Mouse (Mus musculus) ovary, postnatal 14 days (tissue): Measurements from ENCODE around the gene Slc6a1.

Source experiments
- DNase-seq: peaks from one replicate; pipeline ENCODE4 v3.0.0; 2022; ENCODE audit warnings: low spot score

The Slc6a1 gene

GRCm38 (mm10) chr6:114358171-114358570 is 75.7 kb downstream of the Slc6a1 start:
- no peak for DNase-seq

- no peak for DNase-seq
Observed at GRCm38 (mm10) chr6:114362355-114362754, 79.9 kb downstream of the Slc6a1 start.

GRCm38 (mm10) chr6:114363740-114364139 is 81.3 kb downstream of the Slc6a1 start:
- DNase-seq, result no peak

GRCm38 (mm10) chr6:114364734-114365133 is 82.3 kb downstream of the Slc6a1 start:
- no peak for DNase-seq

GRCm38 (mm10) chr6:114366191-114366590 is 83.8 kb downstream of the Slc6a1 start:
- DNase-seq, result no peak
